Mouse (Mus musculus) MEL (cell line): ENCODE data around the gene Ndufb10. TPM values are rescaled to one million over a fixed set of nuclear protein-coding genes. Genes with fewer than 3 reads are reported as not detected.

Experiments used
- DNase-seq: peaks from one replicate; pipeline ENCODE4 v3.0.0; 2011; ENCODE audit warnings: low read depth, low spot score
- H3K27ac ChIP-seq: 2 replicates; pipeline ENCODE4 v1.5.1; 2012; ENCODE audit warnings: low read depth, mild to moderate bottlenecking, control low read depth, low read length, moderate library complexity; ENCODE audit not compliant: control insufficient read depth
- H3K27me3 ChIP-seq, 2 experiments: fragments of 150-350 bp in 1 of 2; sonication (generic) in 1 of 2; 2 replicates each; pipeline ENCODE4 v1.6.1; 2012; ENCODE audit warnings: low read length in 2 of 2, mild to moderate bottlenecking in 2 of 2, improper control_type of control experiment in 1 of 2, moderate library complexity in 1 of 2; ENCODE audit not compliant: insufficient read depth in 2 of 2, control insufficient read depth in 1 of 2
- H3K36me3 ChIP-seq, 2 experiments: 2 replicates each; pipeline ENCODE4 v1.6.1; 2012 to 2014; ENCODE audit warnings: low read length in 2 of 2, improper control_type of control experiment in 1 of 2, inconsistent platforms in 1 of 2, mild to moderate bottlenecking in 1 of 2; ENCODE audit not compliant: insufficient read depth in 2 of 2, control insufficient read depth in 1 of 2
- H3K4me1 ChIP-seq, 2 experiments: fragments of 150-350 bp in 1 of 2; sonication (generic) in 1 of 2; 2 replicates each; pipeline ENCODE4 v1.6.1; 2012; ENCODE audit warnings: low read length in 2 of 2, improper control_type of control experiment in 1 of 2, mild to moderate bottlenecking in 1 of 2; ENCODE audit not compliant: insufficient read depth in 2 of 2, control insufficient read depth in 1 of 2
- H3K4me3 ChIP-seq, 2 experiments: fragments of 150-350 bp in 1 of 2; sonication (generic) in 1 of 2; 2 replicates each; pipeline ENCODE4 v1.5.1; 2012; ENCODE audit warnings: low read depth in 2 of 2, low read length in 2 of 2, mild to moderate bottlenecking in 2 of 2, moderate library complexity in 2 of 2, control low read depth in 1 of 2, improper control_type of control experiment in 1 of 2; ENCODE audit not compliant: control insufficient read depth in 1 of 2, insufficient read depth in 1 of 2
- H3K79me2 ChIP-seq: 2 replicates; pipeline ENCODE4 v1.6.1; 2012; ENCODE audit warnings: mild to moderate bottlenecking, low read length, moderate library complexity; ENCODE audit not compliant: control insufficient read depth, poor library complexity, insufficient read depth
- H3K9ac ChIP-seq: 2 replicates; pipeline ENCODE4 v1.6.1; 2012; ENCODE audit warnings: low read depth, mild to moderate bottlenecking, control low read depth, low read length, moderate library complexity; ENCODE audit not compliant: control insufficient read depth, poor library complexity, severe bottlenecking
- H3K9me3 ChIP-seq: fragments of 150-350 bp; sonication (generic); replicated peaks from 2 replicates; pipeline ENCODE4 v1.6.1; 2012; ENCODE audit warnings: mild to moderate bottlenecking, low read length, improper control_type of control experiment, moderate library complexity; ENCODE audit not compliant: insufficient read depth
- BHLHE40 ChIP-seq: IDR thresholded peaks from 2 replicates; pipeline ENCODE4 v1.6.1; 2012; ENCODE audit warnings: low read depth, mild to moderate bottlenecking, inconsistent platforms, low read length, improper control_type of control experiment, borderline replicate concordance
- CHD1 ChIP-seq: IDR thresholded peaks from 2 replicates; pipeline ENCODE4 v1.6.1; 2012; ENCODE audit warnings: low read depth, mild to moderate bottlenecking, inconsistent platforms, low read length, improper control_type of control experiment
- CHD2 ChIP-seq: IDR thresholded peaks from 2 replicates; pipeline ENCODE4 v1.6.1; 2011; ENCODE audit warnings: low read length, improper control_type of control experiment
- CTCF ChIP-seq, 3 experiments: IDR thresholded peaks in 2 of 3; conservative IDR thresholded peaks in 1 of 3; 2 replicates each; pipeline ENCODE4 v1.5.1; 2011 to 2012; ENCODE audit warnings: low read length in 3 of 3, low read depth in 2 of 3, mild to moderate bottlenecking in 2 of 3, improper control_type of control experiment in 1 of 3, inconsistent platforms in 1 of 3, mixed read lengths in 1 of 3, moderate library complexity in 1 of 3; ENCODE audit not compliant: control insufficient read depth in 1 of 3, insufficient read depth in 1 of 3, poor library complexity in 1 of 3, severe bottlenecking in 1 of 3
- E2F4 ChIP-seq: IDR thresholded peaks from 2 replicates; pipeline ENCODE4 v1.6.1; 2011; ENCODE audit warnings: low read depth, low read length, improper control_type of control experiment, borderline replicate concordance
- ELF1 ChIP-seq: IDR thresholded peaks from 2 replicates; pipeline ENCODE4 v1.6.1; 2014; ENCODE audit warnings: low read depth, mild to moderate bottlenecking, inconsistent platforms, low read length, improper control_type of control experiment, moderate library complexity
- EP300 ChIP-seq, 2 experiments: IDR thresholded peaks; 2 replicates each; pipeline ENCODE4 v1.6.1; 2011; ENCODE audit warnings: improper control_type of control experiment in 2 of 2, low read length in 2 of 2, low read depth in 1 of 2, mild to moderate bottlenecking in 1 of 2
- ETS1 ChIP-seq: IDR thresholded peaks from 2 replicates; pipeline ENCODE4 v1.6.1; 2012; ENCODE audit warnings: low read depth, mild to moderate bottlenecking, inconsistent platforms, low read length, improper control_type of control experiment, moderate library complexity
- GABPA ChIP-seq: IDR thresholded peaks from 2 replicates; pipeline ENCODE4 v1.6.1; 2012; ENCODE audit warnings: low read depth, mild to moderate bottlenecking, inconsistent platforms, low read length, improper control_type of control experiment, moderate library complexity
- GATA1 ChIP-seq: IDR thresholded peaks from 2 replicates; pipeline ENCODE4 v1.6.1; 2011; ENCODE audit warnings: low read depth, low read length, improper control_type of control experiment
- HCFC1 ChIP-seq: IDR thresholded peaks from 2 replicates; pipeline ENCODE4 v1.6.1; 2012; ENCODE audit warnings: low read depth, mild to moderate bottlenecking, inconsistent platforms, low read length, improper control_type of control experiment, moderate library complexity
- JUND ChIP-seq: IDR thresholded peaks from 2 replicates; pipeline ENCODE4 v1.6.1; 2011; ENCODE audit warnings: low read depth, mild to moderate bottlenecking, improper control_type of control experiment, low read length
- KAT2A ChIP-seq: conservative IDR thresholded peaks from 2 replicates; pipeline ENCODE4 v1.6.1; 2012; ENCODE audit warnings: low read depth, low read length, improper control_type of control experiment, inconsistent platforms
- MAFK ChIP-seq: IDR thresholded peaks from 2 replicates; pipeline ENCODE4 v1.6.1; 2011; ENCODE audit warnings: low read depth, mild to moderate bottlenecking, low read length, improper control_type of control experiment, borderline replicate concordance
- MAX ChIP-seq: IDR thresholded peaks from 2 replicates; pipeline ENCODE4 v1.6.1; 2011; ENCODE audit warnings: low read length, improper control_type of control experiment
- MAZ ChIP-seq: IDR thresholded peaks from 2 replicates; pipeline ENCODE4 v1.6.1; 2012; ENCODE audit warnings: low read depth, mild to moderate bottlenecking, inconsistent platforms, low read length, improper control_type of control experiment
- MEF2A ChIP-seq: IDR thresholded peaks from 2 replicates; pipeline ENCODE4 v1.6.1; 2014; ENCODE audit warnings: low read depth, mild to moderate bottlenecking, inconsistent platforms, low read length, improper control_type of control experiment; ENCODE audit not compliant: poor library complexity, insufficient replicate concordance, severe bottlenecking; ENCODE audit errors: extremely low read depth
- MXI1 ChIP-seq: IDR thresholded peaks from 2 replicates; pipeline ENCODE4 v1.6.1; 2011; ENCODE audit warnings: mild to moderate bottlenecking, low read depth, low read length, improper control_type of control experiment
- MYB ChIP-seq: IDR thresholded peaks from 2 replicates; pipeline ENCODE4 v1.6.1; 2011; ENCODE audit warnings: mild to moderate bottlenecking, low read depth, low read length, improper control_type of control experiment
- MYC ChIP-seq: IDR thresholded peaks from 2 replicates; pipeline ENCODE4 v1.6.1; 2011; ENCODE audit warnings: low read depth, mild to moderate bottlenecking, low read length, improper control_type of control experiment, moderate library complexity
- NRF1 ChIP-seq: IDR thresholded peaks from 2 replicates; pipeline ENCODE4 v1.6.1; 2014; ENCODE audit warnings: low read depth, mild to moderate bottlenecking, inconsistent platforms, low read length, improper control_type of control experiment, moderate library complexity; ENCODE audit not compliant: poor library complexity, insufficient read depth, severe bottlenecking
- POLR2A ChIP-seq, 2 experiments: IDR thresholded peaks; 2 replicates each; pipeline ENCODE4 v1.6.1; 2011 to 2012; ENCODE audit warnings: low read length in 2 of 2, mild to moderate bottlenecking in 2 of 2, control low read depth in 1 of 2, improper control_type of control experiment in 1 of 2, low read depth in 1 of 2, moderate library complexity in 1 of 2; ENCODE audit not compliant: control insufficient read depth in 1 of 2, insufficient read depth in 1 of 2, poor library complexity in 1 of 2
- POLR2AphosphoS2 ChIP-seq: IDR thresholded peaks from 2 replicates; pipeline ENCODE4 v1.6.1; 2011; ENCODE audit warnings: low read length, improper control_type of control experiment
- POLR2AphosphoS5 ChIP-seq: IDR thresholded peaks from 2 replicates; pipeline ENCODE4 v1.6.1; 2012; ENCODE audit warnings: low read depth, borderline replicate concordance, mild to moderate bottlenecking, inconsistent platforms, low read length, moderate library complexity, mixed read lengths
- RAD21 ChIP-seq: IDR thresholded peaks from 2 replicates; pipeline ENCODE4 v1.6.1; 2011; ENCODE audit warnings: mild to moderate bottlenecking, low read depth, low read length, improper control_type of control experiment
- SIN3A ChIP-seq: IDR thresholded peaks from 2 replicates; pipeline ENCODE4 v1.6.1; 2012; ENCODE audit warnings: low read length, improper control_type of control experiment, inconsistent platforms
- SMC3 ChIP-seq: IDR thresholded peaks from 2 replicates; pipeline ENCODE4 v1.6.1; 2011; ENCODE audit warnings: low read depth, low read length, improper control_type of control experiment
- TAL1 ChIP-seq: IDR thresholded peaks from 2 replicates; pipeline ENCODE4 v1.6.1; 2012; ENCODE audit warnings: mild to moderate bottlenecking, inconsistent platforms, low read length, moderate library complexity, mixed read lengths
- TCF12 ChIP-seq: IDR thresholded peaks from 2 replicates; pipeline ENCODE4 v1.6.1; 2014; ENCODE audit warnings: low read depth, mild to moderate bottlenecking, inconsistent platforms, low read length, improper control_type of control experiment, moderate library complexity
- UBTF ChIP-seq: IDR thresholded peaks from 2 replicates; pipeline ENCODE4 v1.6.1; 2012; ENCODE audit warnings: low read depth, mild to moderate bottlenecking, inconsistent platforms, low read length, improper control_type of control experiment, moderate library complexity, borderline replicate concordance; ENCODE audit not compliant: insufficient read depth
- USF1 ChIP-seq: IDR thresholded peaks from 2 replicates; pipeline ENCODE4 v1.6.1; 2014; ENCODE audit warnings: low read depth, mild to moderate bottlenecking, inconsistent platforms, low read length, improper control_type of control experiment, moderate library complexity
- USF2 ChIP-seq, 2 experiments: IDR thresholded peaks; 2 replicates each; pipeline ENCODE4 v1.6.1; 2011 to 2012; ENCODE audit warnings: improper control_type of control experiment in 2 of 2, low read length in 2 of 2, borderline replicate concordance in 1 of 2, inconsistent platforms in 1 of 2, low read depth in 1 of 2, mild to moderate bottlenecking in 1 of 2; ENCODE audit not compliant: insufficient read depth in 1 of 2
- ZC3H11A ChIP-seq: IDR thresholded peaks from 2 replicates; pipeline ENCODE4 v1.6.1; 2012; ENCODE audit warnings: low read depth, mild to moderate bottlenecking, inconsistent platforms, low read length, improper control_type of control experiment
- ZKSCAN1 ChIP-seq: IDR thresholded peaks from 2 replicates; pipeline ENCODE4 v1.6.1; 2012; ENCODE audit warnings: low read depth, mild to moderate bottlenecking, inconsistent platforms, low read length, improper control_type of control experiment, moderate library complexity
- ZMIZ1 ChIP-seq: IDR thresholded peaks from 2 replicates; pipeline ENCODE4 v1.6.1; 2012; ENCODE audit warnings: low read depth, mild to moderate bottlenecking, inconsistent platforms, low read length, improper control_type of control experiment, moderate library complexity
- ZNF384 ChIP-seq: IDR thresholded peaks from 2 replicates; pipeline ENCODE4 v1.6.1; 2012; ENCODE audit warnings: low read depth, mild to moderate bottlenecking, inconsistent platforms, low read length, improper control_type of control experiment
- polyA plus RNA-seq, 2 experiments: library from polyadenylated mRNA; stranded (reverse) in 1 of 2; unstranded in 1 of 2; fragments of >175 nt in 1 of 2; fragments of >200 nt in 1 of 2; gene quantifications; 2 replicates each; pipeline versions ENCODE4 v1.2.1 to v1.2.4; 2012; ENCODE audit warnings: low replicate concordance in 2 of 2, low read depth in 1 of 2; ENCODE audit not compliant: insufficient read length in 2 of 2, insufficient read depth in 1 of 2, missing spikeins in 1 of 2
- total RNA-seq: library from RNA; depleted of rRNA; stranded (reverse); fragments of 300-350 nt; gene quantifications from 2 replicates; pipeline ENCODE4 v1.2.3, GENCODE M21; 2012

The Ndufb10 gene
- total and polyA plus RNA-seq, 3 experiments, result 230 to 292 TPM; not detected in 1

DNA sequence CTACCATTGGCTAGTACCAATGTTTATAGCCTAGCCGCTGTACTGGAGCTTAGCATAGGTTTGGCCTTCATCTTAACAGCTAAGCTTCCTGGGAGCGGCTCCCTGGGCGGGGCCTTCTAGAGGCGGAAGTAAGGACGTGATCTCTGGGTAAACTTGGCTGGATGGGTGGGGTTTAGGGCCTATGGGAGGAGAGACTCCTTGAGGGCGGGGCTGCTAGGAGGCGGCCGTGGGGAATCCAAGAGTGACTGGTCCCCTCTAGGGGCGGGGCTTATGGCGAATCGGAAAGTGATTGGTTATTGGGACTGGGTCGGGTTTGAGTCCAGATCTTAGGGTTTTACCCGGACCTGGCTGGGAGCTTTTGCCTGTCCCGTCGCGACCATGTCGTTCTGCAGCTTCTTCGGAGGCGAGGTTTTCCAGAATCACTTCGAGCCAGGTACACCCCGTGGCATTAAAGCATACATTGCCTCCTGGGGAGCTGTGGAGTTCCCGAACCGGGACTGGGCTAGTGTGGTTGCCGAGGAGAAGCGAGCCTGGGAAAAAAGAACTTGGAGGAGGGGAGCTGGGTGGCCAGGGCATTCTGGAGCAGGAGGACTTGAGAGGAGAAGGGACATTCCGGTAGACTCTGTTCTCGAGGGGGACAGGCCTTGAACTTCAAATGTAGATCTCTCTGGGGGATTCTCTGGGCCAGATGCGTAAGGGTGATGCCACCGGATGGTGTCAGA is 12.2 kb upstream of the Ndufb10 start, which contains the start of gene Msrb1:
TSS of gene Msrb1 (plus strand) at position 313 of the 722 bp plus-strand sequence.
- Histone ChIP-seq H3K4me3 (peak within 1 kb of the TSS; percentile 90 to 93), H3K9me3 (no peaks in the 10 kb centered on the region), H3K9ac (peak within 1 kb of the TSS; percentile 84), H3K27ac (peak within 1 kb of the TSS; percentile 77), H3K4me1 (peaks cover 0 to 17% of the 10 kb centered on the region in 2 experiments; a peak in 2 of 4 replicates), H3K79me2 (peaks cover 2% of the 10 kb centered on the region; the same call in 1 of the 2 replicates), H3K36me3 (peaks cover 0 to 10% of the 10 kb centered on the region in 2 experiments; a peak in 1 of 4 replicates), H3K27me3 (no peaks in the 10 kb centered on the region)
- peak; percentile 99 for DNase-seq
- no peak for TF ChIP-seq MYB
- peak; percentile 85 for TF ChIP-seq SIN3A
- peak; percentile 74; the same call in 1 of the 2 replicates for TF ChIP-seq POLR2AphosphoS2
- TF ChIP-seq ZMIZ1, result peak; percentile 89
- no peak for TF ChIP-seq MAFK
- TF ChIP-seq CHD1, result no peak
- TF ChIP-seq HCFC1, result peak; percentile 74
- TF ChIP-seq MYC, result no peak
- TF ChIP-seq UBTF, result no peak
- TF ChIP-seq GABPA, result no peak
- peak; percentile 64; the same call in 1 of the 2 replicates for TF ChIP-seq MAZ
- no peak for TF ChIP-seq GATA1
- TF ChIP-seq NRF1, result no peak
- no peak for TF ChIP-seq ZKSCAN1
- no peak; the same call in none of the 2 replicates for TF ChIP-seq MXI1
- peak; percentile 92 for TF ChIP-seq ELF1
- no peak for TF ChIP-seq SMC3
- no peak for TF ChIP-seq ZNF384
- no peak for TF ChIP-seq CHD2
- no peak for TF ChIP-seq USF2 (IDR thresholded peaks at IDR 0.05; ENCODE audit: borderline replicate concordance in 1 of 2, insufficient read depth in 1 of 2, low read depth in 1 of 2, low read length in 2 of 2)
- TF ChIP-seq ETS1, result no peak
- TF ChIP-seq CTCF (IDR thresholded peaks at IDR 0.05 in 2 of 3, conservative IDR thresholded peaks at IDR 0.05 in 1 of 3; ENCODE audit: control insufficient read depth in 1 of 3, insufficient read depth in 1 of 3, low read depth in 2 of 3, low read length in 3 of 3, poor library complexity in 1 of 3, severe bottlenecking in 1 of 3), result no peak
- TF ChIP-seq TCF12, result no peak; the same call in 1 of the 2 replicates
- no peak for TF ChIP-seq MAX
- peak; percentile 60 to 94 for TF ChIP-seq POLR2A (IDR thresholded peaks at IDR 0.05; ENCODE audit: control insufficient read depth in 1 of 2, insufficient read depth in 1 of 2, low read depth in 1 of 2, low read length in 2 of 2, poor library complexity in 1 of 2)
- TF ChIP-seq USF1, result 0 out of 2 replicates have a peak, but pooled peaks have one; percentile 10
- TF ChIP-seq E2F4, result no peak
- no peak for TF ChIP-seq ZC3H11A
- TF ChIP-seq EP300 (IDR thresholded peaks at IDR 0.05; ENCODE audit: low read depth in 1 of 2, low read length in 2 of 2), result no peak
- no peak for TF ChIP-seq RAD21
- no peak for TF ChIP-seq KAT2A
- no peak for TF ChIP-seq JUND
- TF ChIP-seq MEF2A, result no peak
- no peak for TF ChIP-seq POLR2AphosphoS5
- TF ChIP-seq TAL1, result no peak
- TF ChIP-seq BHLHE40, result no peak
